Mouse (Mus musculus) small intestine, adult 2 months (tissue): Measurements from ENCODE around the gene Txnrd2. TPM values are rescaled to one million over a fixed set of nuclear protein-coding genes. Genes with fewer than 3 reads are reported as not detected.
A peak's percentile ranks its signal among the peaks of the same experiment; 100 is the strongest.

ENCODE experiments used
- H3K27ac ChIP-seq: fragments of 200-500 bp; 2 replicates; pipeline ENCODE4 v1.5.1; 2012; ENCODE audit warnings: low read depth, low read length, control low read depth, inconsistent platforms; ENCODE audit not compliant: insufficient read depth
- H3K27me3 ChIP-seq: fragments of 200-500 bp; 2 replicates; pipeline ENCODE4 v1.6.1; 2012; ENCODE audit warnings: mild to moderate bottlenecking, moderate library complexity, low read length, inconsistent platforms; ENCODE audit not compliant: control insufficient read depth, insufficient read depth
- H3K36me3 ChIP-seq: fragments of 200-500 bp; 2 replicates; pipeline ENCODE4 v1.6.1; 2012; ENCODE audit warnings: mild to moderate bottlenecking, low read length, control low read depth, inconsistent platforms; ENCODE audit not compliant: control insufficient read depth, insufficient read depth
- H3K4me1 ChIP-seq: fragments of 200-500 bp; 2 replicates; pipeline ENCODE4 v1.6.1; 2012; ENCODE audit warnings: low read length, inconsistent platforms, mixed read lengths; ENCODE audit not compliant: control insufficient read depth, insufficient read depth, insufficient read length
- H3K4me3 ChIP-seq: fragments of 200-500 bp; 2 replicates; pipeline ENCODE4 v1.5.1; 2012; ENCODE audit warnings: low read depth, mild to moderate bottlenecking, control low read depth, inconsistent platforms, low read length, moderate library complexity
- CTCF ChIP-seq: fragments of 200-500 bp; IDR thresholded peaks from 2 replicates; pipeline ENCODE4 v1.5.1; 2012; ENCODE audit warnings: low read depth, mild to moderate bottlenecking, control low read depth, inconsistent platforms, low read length, moderate library complexity, mixed read lengths; ENCODE audit not compliant: insufficient replicate concordance, insufficient read length; ENCODE audit errors: extremely low read depth
- POLR2A ChIP-seq: fragments of 200-500 bp; IDR thresholded peaks from 2 replicates; pipeline ENCODE4 v1.6.1; 2012; ENCODE audit warnings: low read depth, mild to moderate bottlenecking, control low read depth, inconsistent platforms, low read length, moderate library complexity
- WGBS: fragments of 180-500 bp; shearing (Covaris S2); methylation state at CpG from one replicate; pipeline ENCODE4 v1.1.7; 2018; 5-methylcytosine and 5-hydroxymethylcytosine counted together
- polyA plus RNA-seq: library from polyadenylated mRNA; depleted of rRNA; stranded (reverse); fragments of >200 nt; gene quantifications from 2 replicates; pipeline ENCODE4 v1.2.3, GENCODE M21; 2012

Gene Txnrd2
- polyA plus RNA-seq, 1 experiment, result 19.5 TPM

GRCm38 (mm10) chr16:18464271-18464670 is 38.1 kb downstream of the Txnrd2 start:
- H3K4me3 ChIP-seq, result no peak overlapping the region
- no peak overlapping the region for H3K27ac ChIP-seq
- peaks cover 5% of the 10 kb centered on the region; the same call in 1 of the 2 replicates for H3K36me3 ChIP-seq
- H3K27me3 ChIP-seq, result no peaks in the 10 kb centered on the region
- TF ChIP-seq POLR2A (no peak), CTCF (no peak)
- WGBS, result 50% methylated on average over 3 of the region's 3 CpGs
- H3K4me1 ChIP-seq, result peaks cover 2% of the 10 kb centered on the region; the same call in 1 of the 2 replicates

GRCm38 (mm10) chr16:18470829-18471228 is 44.6 kb downstream of the Txnrd2 start:
- WGBS, result 69% methylated on average over 1 of the region's 1 CpGs

GRCm38 (mm10) chr16:18471381-18471955 is 45.3 kb downstream of the Txnrd2 start:
- Histone ChIP-seq H3K27me3 (no peaks in the 10 kb centered on the region), H3K36me3 (peaks cover 6% of the 10 kb centered on the region; the same call in 1 of the 2 replicates), H3K27ac (no peak overlapping the region), H3K4me3 (no peak overlapping the region), H3K4me1 (no peaks in the 10 kb centered on the region)
- WGBS, result 87% methylated on average over 11 of the region's 11 CpGs
- TF ChIP-seq CTCF, result no peak
- TF ChIP-seq POLR2A, result no peak

More at GRCm38 (mm10) chr16:18470829-18471228, 44.6 kb downstream of the Txnrd2 start:
- peak; percentile 9; the same call in 1 of the 2 replicates for TF ChIP-seq CTCF
- TF ChIP-seq POLR2A, result no peak
- Histone ChIP-seq H3K27me3 (no peaks in the 10 kb centered on the region), H3K4me1 (no peaks in the 10 kb centered on the region), H3K36me3 (peaks cover 4% of the 10 kb centered on the region; the same call in 1 of the 2 replicates), H3K27ac (no peak overlapping the region), H3K4me3 (no peak overlapping the region)

GRCm38 (mm10) chr16:18471976-18472375 is 45.8 kb downstream of the Txnrd2 start:
- Histone ChIP-seq H3K27me3 (no peaks in the 10 kb centered on the region), H3K27ac (no peak overlapping the region), H3K4me3 (no peak overlapping the region), H3K4me1 (no peaks in the 10 kb centered on the region), H3K36me3 (peaks cover 6% of the 10 kb centered on the region; the same call in 1 of the 2 replicates)
- WGBS, result 94% methylated on average over 6 of the region's 6 CpGs
- no peak for TF ChIP-seq CTCF
- no peak for TF ChIP-seq POLR2A

- H3K4me1 ChIP-seq, result no peaks in the 10 kb centered on the region
- TF ChIP-seq CTCF, result no peak
- TF ChIP-seq POLR2A, result no peak
- H3K27me3 ChIP-seq, result no peaks in the 10 kb centered on the region
- H3K36me3 ChIP-seq, result peaks cover 6% of the 10 kb centered on the region; the same call in 1 of the 2 replicates
- no peak overlapping the region for H3K27ac ChIP-seq
- no peak overlapping the region for H3K4me3 ChIP-seq
- WGBS, result 91% methylated on average over 4 of the region's 4 CpGs
Observed at GRCm38 (mm10) chr16:18472416-18472815, 46.2 kb downstream of the Txnrd2 start.

GRCm38 (mm10) chr16:18472976-18473375 is 46.8 kb downstream of the Txnrd2 start:
- Histone ChIP-seq H3K4me1 (no peaks in the 10 kb centered on the region), H3K4me3 (no peak overlapping the region), H3K36me3 (peaks cover 8% of the 10 kb centered on the region; the same call in 1 of the 2 replicates), H3K27ac (no peak overlapping the region), H3K27me3 (no peaks in the 10 kb centered on the region)
- TF ChIP-seq POLR2A, result no peak
- TF ChIP-seq CTCF, result no peak
- WGBS, result 78% methylated on average over 8 of the region's 8 CpGs

- no peak overlapping the region for H3K4me3 ChIP-seq
- no peak overlapping the region for H3K27ac ChIP-seq
- H3K4me1 ChIP-seq, result no peaks in the 10 kb centered on the region
- H3K36me3 ChIP-seq, result peaks cover 5% of the 10 kb centered on the region; the same call in 1 of the 2 replicates
- WGBS, result 79% methylated on average over 2 of the region's 2 CpGs
- H3K27me3 ChIP-seq, result no peaks in the 10 kb centered on the region
- no peak for TF ChIP-seq POLR2A
- no peak for TF ChIP-seq CTCF
Observed at GRCm38 (mm10) chr16:18474021-18474420, 47.8 kb downstream of the Txnrd2 start.

- no peak for TF ChIP-seq POLR2A
- TF ChIP-seq CTCF, result no peak
- Histone ChIP-seq H3K36me3 (peaks cover 5% of the 10 kb centered on the region; the same call in 1 of the 2 replicates), H3K27me3 (no peaks in the 10 kb centered on the region), H3K27ac (no peak overlapping the region), H3K4me3 (no peak overlapping the region), H3K4me1 (peaks cover 5% of the 10 kb centered on the region; the same call in 1 of the 2 replicates)
- WGBS, result 79% methylated on average over 6 of the region's 6 CpGs
Observed at GRCm38 (mm10) chr16:18477996-18478395, 51.8 kb downstream of the Txnrd2 start.
